Mouse (Mus musculus) spleen, adult 10 weeks (tissue): ENCODE data around the gene Twnk. TPM values are rescaled to one million over a fixed set of nuclear protein-coding genes. Genes with fewer than 3 reads are reported as not detected.

Experiments used
- polyA plus RNA-seq: library from polyadenylated mRNA; stranded (reverse); fragments of 350-450 nt; fragmentation: Illumina TruSeq; extraction: RNeasy Lipid Tissue Mini Kit (QIAGEN cat#74804); gene quantifications from one replicate; pipeline ENCODE4 v1.2.3, GENCODE M21; 2015; ENCODE audit warnings: low replicate concordance; ENCODE audit not compliant: insufficient read depth

Gene Twnk
- 10.0 TPM for polyA plus RNA-seq

GRCm38 (mm10) chr19:45005444-45005843 is at the start of gene Twnk:
Twnk (plus strand) TSS chr19:45005663.

GRCm38 (mm10) chr19:44988831-44989566 is 16.5 kb upstream of the Twnk start, which contains the start of gene Sema4g:
Sema4g (plus strand) TSS chr19:44989101.

GRCm38 (mm10) chr19:45005957-45006712 is 672 bp downstream of the Twnk start, which contains the start of gene Mrpl43:
Mrpl43 (minus strand) TSS chr19:45006442.

GRCm38 (mm10) chr19:45014335-45014971 is 9.0 kb downstream of the Twnk start, which contains the start of gene Lzts2:
Lzts2 (plus strand) TSS chr19:45014414.

GRCm38 (mm10) chr19:45045651-45046050 is 40.2 kb downstream of the Twnk start, which contains the start of gene Pdzd7:
Pdzd7 (minus strand) TSS chr19:45045717.

GRCm38 (mm10) chr19:45047417-45047934 is 42.0 kb downstream of the Twnk start, which contains the start of gene Sfxn3:
Sfxn3 (plus strand) TSS chr19:45047503.

Other genes starting within 250 kb of the Twnk start
- not detected for gene Pax2, start 249.6 kb upstream of the Twnk start, polyA plus RNA-seq
- 48.8 TPM for gene Slf2, start 74.5 kb upstream of the Twnk start, polyA plus RNA-seq
- 0.43 TPM for gene Sema4g, start 16.6 kb upstream of the Twnk start, polyA plus RNA-seq
- gene Mrpl43, start 779 bp downstream of the Twnk start, polyA plus RNA-seq = 27.6 TPM
- 1.8 TPM for gene Lzts2, start 8.8 kb downstream of the Twnk start, polyA plus RNA-seq
- gene Pdzd7, start 40.1 kb downstream of the Twnk start, polyA plus RNA-seq = not detected
- gene Sfxn3, start 41.8 kb downstream of the Twnk start, polyA plus RNA-seq = 38.2 TPM
- 26.5 TPM for gene Kazald1, start 69.6 kb downstream of the Twnk start, polyA plus RNA-seq
- gene Tlx1, start 145.0 kb downstream of the Twnk start, polyA plus RNA-seq = 13.9 TPM
- not detected for gene Lbx1, start 230.1 kb downstream of the Twnk start, polyA plus RNA-seq